Mouse (Mus musculus) forebrain, embryonic 14.5 days (tissue): ENCODE results near the gene Pef1. TPM values are rescaled to one million over a fixed set of nuclear protein-coding genes. Genes with fewer than 3 reads are reported as not detected.

Source experiments
- ATAC-seq: fragments of 200-750 bp; cut with Nextera tagmentation; 2 replicates; pipeline ENCODE4 v1.8.0; 2017; ENCODE audit warnings: mild to moderate bottlenecking, moderate library complexity
- DNase-seq: peaks from one replicate; pipeline ENCODE4 v3.0.0-alpha.2; 2015; ENCODE audit warnings: low spot score
- H3K27ac ChIP-seq: fragments of 300-500 bp; sonication (generic); 2 replicates; pipeline ENCODE4 v1.5.1; 2014; ENCODE audit warnings: low read depth, mild to moderate bottlenecking, control low read depth, low read length, moderate library complexity
- H3K27me3 ChIP-seq: fragments of 300-500 bp; sonication (generic); replicated peaks from 2 replicates; pipeline ENCODE4 v1.6.1; 2014; ENCODE audit warnings: low read length, control low read depth, mixed read lengths; ENCODE audit not compliant: control insufficient read depth, insufficient read depth
- H3K36me3 ChIP-seq: fragments of 300-500 bp; sonication (generic); 2 replicates; pipeline ENCODE4 v1.6.1; 2014; ENCODE audit warnings: low read length, control low read depth; ENCODE audit not compliant: control insufficient read depth, insufficient read depth
- H3K4me1 ChIP-seq: fragments of 300-500 bp; sonication (generic); 2 replicates; pipeline ENCODE4 v1.6.1; 2014; ENCODE audit warnings: antibody characterized with exemption, low read length, control low read depth; ENCODE audit not compliant: control insufficient read depth, insufficient read depth
- H3K4me2 ChIP-seq: fragments of 300-500 bp; sonication (generic); 2 replicates; pipeline ENCODE4 v1.6.1; 2014; ENCODE audit warnings: mild to moderate bottlenecking, control low read depth, low read length
- H3K4me3 ChIP-seq: fragments of 300-500 bp; sonication (generic); 2 replicates; pipeline ENCODE4 v1.5.1; 2014; ENCODE audit warnings: low read depth, low read length, control low read depth
- H3K9ac ChIP-seq: fragments of 300-500 bp; sonication (generic); 2 replicates; pipeline ENCODE4 v1.6.1; 2014; ENCODE audit warnings: mild to moderate bottlenecking, low read length, control low read depth, moderate library complexity
- H3K9me3 ChIP-seq: fragments of 300-500 bp; sonication (generic); replicated peaks from 2 replicates; pipeline ENCODE4 v1.6.1; 2016; ENCODE audit warnings: low read length, control low read depth, mixed read lengths; ENCODE audit not compliant: control insufficient read depth
- WGBS: fragments of 180-500 bp; shearing (Covaris S2); extraction: QIAGEN DNeasy Blood & Tissue Kit; methylation state at CpG from one replicate; pipeline ENCODE4 v1.1.7; 2014; 5-methylcytosine and 5-hydroxymethylcytosine counted together
- polyA plus RNA-seq: library from polyadenylated mRNA; unstranded; fragments of >200 nt; fragmentation: Nextera tagmentation; extraction: Ambion mirVana; gene quantifications from 2 replicates; pipeline ENCODE4 v1.2.1, GENCODE M21; 2014

Pef1 gene
- polyA plus RNA-seq, 1 experiment from 2014 or later: 91.9 TPM

GRCm38 (mm10) chr4:130138441-130139213, 36.3 kb downstream of the Pef1 start:
- DNase-seq (peak; percentile 81), ATAC-seq (peak; percentile 81)
- Histone ChIP-seq H3K27me3 (peaks cover 29% of the 10 kb centered on the region), H3K4me2 (peak overlapping the region; percentile 75), H3K4me3 (peak overlapping the region; percentile 35), H3K4me1 (peaks cover 4% of the 10 kb centered on the region; the same call in 1 of the 2 replicates), H3K9me3 (no peaks in the 10 kb centered on the region), H3K27ac (no peak overlapping the region), H3K9ac (peak overlapping the region; percentile 54), H3K36me3 (no peaks in the 10 kb centered on the region)
- WGBS: under 1% methylated on average over 48 of the region's 57 CpGs

- Histone ChIP-seq H3K9ac (peak within 1 kb of the TSS; percentile 54), H3K27me3 (peaks cover 29% of the 10 kb centered on the region), H3K27ac (no peak within 1 kb of the TSS), H3K4me3 (peak within 1 kb of the TSS; percentile 35), H3K4me1 (peaks cover 4% of the 10 kb centered on the region; the same call in 1 of the 2 replicates), H3K36me3 (no peaks in the 10 kb centered on the region), H3K4me2 (peak within 1 kb of the TSS; percentile 75), H3K9me3 (no peaks in the 10 kb centered on the region)
- DNase-seq (no peak), ATAC-seq (0 out of 2 replicates have a peak, but pooled peaks have one; percentile 11)
- WGBS: under 1% methylated on average over 13 of the region's 15 CpGs
Measured at GRCm38 (mm10) chr4:130139214-130139492, 36.8 kb downstream of the Pef1 start, which contains the start of gene Hcrtr1. Gene Hcrtr1 (minus strand): TSS chr4:130139359.

DNA sequence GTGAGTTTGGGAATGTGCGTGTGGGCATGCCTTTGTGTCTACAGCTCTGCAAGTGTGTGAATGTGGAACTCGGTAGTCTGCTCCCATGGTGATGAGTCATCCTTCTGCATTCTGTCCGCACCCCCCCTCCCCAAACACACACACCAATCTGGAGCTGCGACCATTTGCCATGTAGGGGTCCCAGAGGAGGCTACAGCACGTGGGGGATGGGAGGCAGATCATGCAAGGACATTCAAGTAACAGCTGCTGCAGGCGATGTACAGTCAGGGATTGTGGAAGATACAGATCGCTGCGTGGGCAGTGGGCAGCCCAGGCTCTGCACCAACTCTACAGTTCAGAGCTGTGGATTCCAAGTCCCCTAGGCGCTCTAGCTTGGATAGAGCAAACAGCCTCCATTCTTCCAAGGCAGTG, 38.6 kb downstream of the Pef1 start:
- WGBS: 63% methylated on average over 9 of the region's 9 CpGs
- peaks cover 4% of the 10 kb centered on the region; the same call in 1 of the 2 replicates for H3K4me1 ChIP-seq
- no peaks in the 10 kb centered on the region for H3K36me3 ChIP-seq
- ATAC-seq: no peak
- no peak overlapping the region for H3K27ac ChIP-seq
- peaks cover 29% of the 10 kb centered on the region for H3K27me3 ChIP-seq
- no peak overlapping the region for H3K4me3 ChIP-seq
- no peak overlapping the region for H3K4me2 ChIP-seq
- no peak for DNase-seq
- no peaks in the 10 kb centered on the region for H3K9me3 ChIP-seq
- no peak overlapping the region for H3K9ac ChIP-seq

DNA sequence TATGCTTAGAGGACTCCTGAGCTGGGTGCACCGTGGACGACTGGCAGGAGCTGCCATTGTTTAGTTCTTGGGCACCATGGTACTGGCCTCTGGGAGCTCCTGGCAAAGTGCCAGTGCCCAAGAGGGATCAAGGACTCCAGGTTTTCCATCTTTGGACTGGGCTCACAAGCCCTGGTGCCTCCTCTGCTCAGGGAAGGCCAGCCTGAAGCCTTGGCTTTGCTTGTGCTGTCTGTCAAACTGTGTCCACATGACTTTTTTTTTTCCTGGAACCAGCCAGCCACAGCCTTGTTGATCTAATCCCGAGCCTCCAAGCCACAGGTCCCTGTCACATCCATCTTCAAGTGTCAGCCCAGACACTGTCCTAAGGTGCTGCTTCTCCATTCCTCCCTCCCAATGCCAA, 39.4 kb downstream of the Pef1 start:
- whole genome bisulfite sequencing: 37% methylated on average over 3 of the region's 3 CpGs
- no peak overlapping the region for H3K4me3 ChIP-seq
- DNase-seq (no peak), ATAC-seq (no peak)
- no peaks in the 10 kb centered on the region for H3K36me3 ChIP-seq
- H3K9me3 ChIP-seq: no peaks in the 10 kb centered on the region
- peaks cover 29% of the 10 kb centered on the region for H3K27me3 ChIP-seq
- H3K27ac ChIP-seq: no peak overlapping the region
- peaks cover 4% of the 10 kb centered on the region; the same call in 1 of the 2 replicates for H3K4me1 ChIP-seq
- no peak overlapping the region for H3K4me2 ChIP-seq
- H3K9ac ChIP-seq: no peak overlapping the region

GRCm38 (mm10) chr4:130148405-130148804, 46.0 kb downstream of the Pef1 start:
- WGBS: 91% methylated on average over 10 of the region's 10 CpGs
- Histone ChIP-seq H3K27me3 (no peaks in the 10 kb centered on the region; the same call in 1 of the 2 replicates), H3K4me2 (no peak overlapping the region), H3K4me1 (no peaks in the 10 kb centered on the region), H3K36me3 (no peaks in the 10 kb centered on the region), H3K9ac (no peak overlapping the region), H3K4me3 (no peak overlapping the region), H3K27ac (no peak overlapping the region), H3K9me3 (no peaks in the 10 kb centered on the region)
- ATAC-seq: no peak
- no peak for DNase-seq

GRCm38 (mm10) chr4:130154250-130154649, 51.9 kb downstream of the Pef1 start:
- WGBS: 88% methylated on average over 3 of the region's 3 CpGs
- no peak for DNase-seq
- no peak overlapping the region for H3K27ac ChIP-seq

DNA sequence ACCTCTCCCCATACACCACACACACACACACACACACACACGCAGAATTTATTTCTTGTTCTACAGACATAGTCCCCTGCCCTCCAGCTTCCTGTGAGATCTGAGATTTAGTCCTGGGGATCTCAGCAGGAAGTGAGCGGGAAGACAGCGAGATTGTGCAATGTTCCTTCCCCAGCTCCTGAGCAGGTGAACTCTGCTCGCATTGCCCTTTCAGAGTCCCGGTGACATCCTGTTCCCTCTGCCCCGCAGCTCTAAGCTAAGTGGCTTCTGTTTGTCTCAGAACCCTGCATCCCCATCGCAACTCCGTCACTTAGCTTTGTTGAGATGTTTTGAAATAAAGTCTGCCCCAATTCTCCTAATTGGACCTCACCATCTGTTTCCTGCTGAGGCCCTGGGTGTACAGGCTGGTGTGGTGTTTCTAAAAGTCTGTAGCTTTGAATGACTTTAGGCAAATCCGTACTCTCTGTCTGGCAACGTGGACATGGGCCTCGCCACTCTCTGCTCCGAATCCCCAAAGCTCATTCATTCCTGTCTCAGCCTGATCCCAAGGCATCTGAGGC, 54.5 kb downstream of the Pef1 start:
- Histone ChIP-seq H3K9ac (no peak overlapping the region), H3K4me1 (no peaks in the 10 kb centered on the region), H3K36me3 (no peaks in the 10 kb centered on the region), H3K4me2 (no peak overlapping the region), H3K9me3 (no peaks in the 10 kb centered on the region), H3K27ac (no peak overlapping the region), H3K4me3 (no peak overlapping the region), H3K27me3 (no peaks in the 10 kb centered on the region; the same call in 1 of the 2 replicates)
- no peak for DNase-seq
- ATAC-seq: no peak
- 76% methylated on average over 12 of the region's 12 CpGs for WGBS

More at GRCm38 (mm10) chr4:130154250-130154649, 51.9 kb downstream of the Pef1 start:
- no peaks in the 10 kb centered on the region for H3K4me1 ChIP-seq
- no peak for ATAC-seq
- no peak overlapping the region for H3K4me2 ChIP-seq
- no peak overlapping the region for H3K9ac ChIP-seq
- no peaks in the 10 kb centered on the region for H3K9me3 ChIP-seq
- H3K4me3 ChIP-seq: no peak overlapping the region
- no peaks in the 10 kb centered on the region for H3K36me3 ChIP-seq
- no peaks in the 10 kb centered on the region; the same call in 1 of the 2 replicates for H3K27me3 ChIP-seq

DNA sequence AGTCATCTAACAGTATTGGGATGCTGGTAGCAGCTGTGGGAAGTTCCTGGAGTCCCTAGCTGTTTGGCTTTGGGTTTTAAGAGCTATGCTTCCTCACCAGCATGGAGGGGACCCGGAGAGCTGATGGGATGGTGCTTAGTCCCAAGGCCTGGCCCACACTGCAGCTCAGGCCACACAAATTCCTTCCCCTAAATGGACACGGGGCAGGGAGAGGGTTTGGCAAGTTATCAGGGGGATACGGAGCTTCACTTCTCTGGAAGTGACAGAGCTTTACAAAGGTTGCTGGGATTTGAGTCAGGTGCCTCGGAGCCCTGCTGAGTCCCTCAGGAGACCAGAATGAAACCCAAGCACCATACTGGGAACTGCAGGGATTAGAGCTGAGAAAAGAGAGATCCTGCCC, 59.0 kb downstream of the Pef1 start:
- Histone ChIP-seq H3K9ac (no peak overlapping the region), H3K36me3 (no peaks in the 10 kb centered on the region), H3K27ac (no peak overlapping the region), H3K9me3 (no peaks in the 10 kb centered on the region), H3K4me2 (no peak overlapping the region), H3K4me1 (peaks cover 6% of the 10 kb centered on the region; the same call in 1 of the 2 replicates), H3K27me3 (peaks cover 5% of the 10 kb centered on the region; the same call in 1 of the 2 replicates), H3K4me3 (no peak overlapping the region)
- DNase-seq (no peak), ATAC-seq (no peak)
- 7% methylated on average over 4 of the region's 4 CpGs for WGBS

DNA sequence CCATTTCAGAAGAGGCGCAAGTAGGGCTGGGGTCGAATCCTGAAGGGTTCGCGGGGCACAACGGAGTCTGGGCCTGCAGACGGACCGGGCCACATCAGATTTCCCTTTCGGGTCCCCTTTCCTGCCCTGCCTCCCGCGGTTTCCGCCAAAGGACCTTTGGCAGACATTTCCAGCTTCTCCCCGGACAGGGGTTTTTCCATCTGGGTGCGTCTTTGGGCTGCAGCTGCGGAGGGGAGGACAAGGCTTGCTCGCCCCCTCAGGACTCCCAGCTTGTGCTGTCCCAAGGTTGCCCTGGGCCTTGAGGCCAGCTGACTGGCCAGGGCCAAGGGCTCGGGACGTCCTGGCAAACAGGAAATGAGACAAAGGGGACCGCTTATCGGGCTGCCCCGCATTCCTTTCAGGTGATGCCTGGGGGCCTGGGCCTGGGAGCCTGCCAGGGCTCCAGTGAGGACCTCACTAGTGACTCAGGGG, 61.1 kb downstream of the Pef1 start:
- peaks cover 5% of the 10 kb centered on the region; the same call in 1 of the 2 replicates for H3K27me3 ChIP-seq
- DNase-seq: no peak

More for the DNA sequence above, 61.1 kb downstream of the Pef1 start:
- Histone ChIP-seq H3K4me3 (no peak overlapping the region), H3K27ac (no peak overlapping the region), H3K4me1 (peaks cover 6% of the 10 kb centered on the region; the same call in 1 of the 2 replicates), H3K9me3 (no peaks in the 10 kb centered on the region), H3K4me2 (peak overlapping the region; percentile 16; the same call in 1 of the 2 replicates), H3K36me3 (no peaks in the 10 kb centered on the region), H3K9ac (0 out of 2 replicates have a peak overlapping the region, but pooled peaks have one; percentile 13)
- ATAC-seq: no peak
- WGBS: 6% methylated on average over 20 of the region's 20 CpGs
